Mouse (Mus musculus) myocyte (in vitro differentiated cells): ENCODE measurements around the gene Dpp6.

Source experiments
- E2F4 ChIP-seq: IDR thresholded peaks from one replicate; pipeline ENCODE4 v1.6.1; 2011; ENCODE audit warnings: mild to moderate bottlenecking, control low read depth, moderate library complexity; ENCODE audit not compliant: insufficient read depth
- MAX ChIP-seq: IDR thresholded peaks from one replicate; pipeline ENCODE4 v1.6.1; 2011; ENCODE audit warnings: low read depth, mild to moderate bottlenecking, control low read depth
- MYOG ChIP-seq, 3 experiments: IDR thresholded peaks; one replicate each; pipeline ENCODE4 v1.6.1; 2011; ENCODE audit warnings: control low read depth in 2 of 3, low read depth in 2 of 3, mild to moderate bottlenecking in 2 of 3; ENCODE audit not compliant: insufficient read length in 2 of 3, control insufficient read depth in 1 of 3, insufficient read depth in 1 of 3
- POLR2A ChIP-seq: IDR thresholded peaks from one replicate; pipeline ENCODE4 v1.6.1; 2011; ENCODE audit warnings: low read depth, mild to moderate bottlenecking, control low read depth, moderate library complexity; ENCODE audit not compliant: insufficient read length
- TCF12 ChIP-seq: IDR thresholded peaks from one replicate; pipeline ENCODE4 v1.6.1; 2011; ENCODE audit warnings: mild to moderate bottlenecking, control low read depth; ENCODE audit not compliant: poor library complexity, insufficient read depth, severe bottlenecking

GRCm38 (mm10) chr5:27421090-27421635, 604.2 kb downstream of the Dpp6 start:
- no peak for TF ChIP-seq POLR2A
- no peak for TF ChIP-seq TCF12
- no peak for TF ChIP-seq MYOG (IDR thresholded peaks at IDR 0.05; ENCODE audit: control insufficient read depth in 1 of 3, insufficient read depth in 1 of 3, insufficient read length in 2 of 3, low read depth in 2 of 3)
- no peak for TF ChIP-seq MAX
- TF ChIP-seq E2F4: no peak
